Mouse (Mus musculus): ENCODE results near the gene Klk7.

The Klk7 gene

GRCm38 (mm10) chr7:43810994-43811393 is at the start of gene Klk7:
Gene Klk7 (plus strand): TSS chr7:43811294.
- DNase-seq (ENCODE audit: low read depth, low spot score) = no peak

GRCm38 (mm10) chr7:43766484-43766883 is 44.6 kb upstream of the Klk7 start:
- DNase-seq (ENCODE audit: low read depth, low spot score) = no peak

DNA sequence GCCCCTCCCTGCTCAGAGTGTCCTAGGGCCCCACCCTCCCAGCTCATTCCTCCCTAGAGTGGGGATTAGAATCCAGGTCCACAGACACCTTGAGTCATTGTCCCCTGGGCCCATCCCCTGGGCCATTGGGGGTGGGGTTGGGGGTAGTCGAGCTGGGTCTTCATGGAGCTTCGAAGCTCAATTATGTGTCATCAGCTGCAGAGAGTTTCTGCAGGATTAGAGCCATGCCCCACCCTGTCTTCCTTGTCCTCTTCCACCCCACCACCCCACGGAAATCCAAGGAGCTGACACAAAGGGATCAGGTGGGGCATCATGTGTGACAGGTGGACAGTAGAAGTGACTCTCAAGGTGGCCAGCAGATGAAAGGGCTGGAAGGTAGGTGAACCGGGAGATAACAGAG is 42.5 kb upstream of the Klk7 start, which contains the start of gene Klk12:
TSS of gene Klk12 (plus strand) at position 301 of the 400 bp plus-strand sequence.
- no peak for DNase-seq (ENCODE audit: low read depth, low spot score)

GRCm38 (mm10) chr7:43769636-43770035 is 41.5 kb upstream of the Klk7 start:
- no peak for DNase-seq (ENCODE audit: low read depth, low spot score)

- no peak for DNase-seq (ENCODE audit: low read depth, low spot score)
Measured at GRCm38 (mm10) chr7:43770701-43771100, 40.4 kb upstream of the Klk7 start.

GRCm38 (mm10) chr7:43771916-43772315 is 39.2 kb upstream of the Klk7 start:
- DNase-seq (ENCODE audit: low read depth, low spot score) = no peak

DNA sequence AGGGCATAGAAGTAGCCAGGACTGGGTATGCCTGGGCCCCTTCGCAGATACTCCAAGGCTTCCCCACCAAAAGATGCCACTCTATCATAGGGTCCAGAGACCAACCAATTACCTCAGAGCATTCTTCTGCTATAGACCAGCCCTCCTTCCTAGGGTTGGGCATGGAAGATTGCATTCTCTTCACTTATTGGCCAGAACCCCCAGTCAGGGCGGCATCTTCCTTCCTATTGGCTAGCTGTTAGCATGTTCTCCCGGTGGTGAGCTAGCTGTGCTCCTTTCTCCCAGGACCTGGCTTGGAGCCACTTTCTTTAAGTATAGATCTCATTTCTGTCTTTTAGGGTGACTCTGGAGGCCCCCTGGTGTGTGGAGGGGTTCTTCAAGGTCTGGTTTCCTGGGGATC is 38.2 kb upstream of the Klk7 start:
- DNase-seq (ENCODE audit: low read depth, low spot score) = no peak

- no peak for DNase-seq (ENCODE audit: low read depth, low spot score)
Measured at GRCm38 (mm10) chr7:43774364-43774763, 36.7 kb upstream of the Klk7 start, which contains the start of gene Klk11. Gene Klk11 (plus strand): TSS chr7:43774604.

DNA sequence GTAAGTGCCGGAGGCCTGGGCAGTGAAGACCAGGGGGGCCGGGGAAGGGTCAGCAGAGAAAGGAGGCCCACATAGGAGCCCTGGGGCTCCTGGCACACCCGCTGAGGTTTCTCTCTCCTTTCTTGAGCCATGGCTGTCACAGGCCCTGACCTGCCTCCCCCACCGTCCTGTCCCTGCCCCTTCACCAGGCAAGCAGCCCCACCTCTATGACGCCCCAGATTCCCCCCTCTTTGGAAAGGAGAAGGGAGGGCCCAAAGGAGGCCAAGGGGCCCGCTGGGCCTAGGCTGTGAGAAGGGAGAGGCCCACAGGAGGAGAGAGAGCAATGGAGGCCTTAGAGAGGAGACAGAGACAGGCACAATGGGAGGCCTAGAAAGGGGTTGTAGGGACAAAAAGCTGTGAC is 36.3 kb upstream of the Klk7 start:
- no peak for DNase-seq (ENCODE audit: low read depth, low spot score)

GRCm38 (mm10) chr7:43775311-43776057 is 35.6 kb upstream of the Klk7 start:
- DNase-seq (ENCODE audit: low read depth, low spot score) = no peak

DNA sequence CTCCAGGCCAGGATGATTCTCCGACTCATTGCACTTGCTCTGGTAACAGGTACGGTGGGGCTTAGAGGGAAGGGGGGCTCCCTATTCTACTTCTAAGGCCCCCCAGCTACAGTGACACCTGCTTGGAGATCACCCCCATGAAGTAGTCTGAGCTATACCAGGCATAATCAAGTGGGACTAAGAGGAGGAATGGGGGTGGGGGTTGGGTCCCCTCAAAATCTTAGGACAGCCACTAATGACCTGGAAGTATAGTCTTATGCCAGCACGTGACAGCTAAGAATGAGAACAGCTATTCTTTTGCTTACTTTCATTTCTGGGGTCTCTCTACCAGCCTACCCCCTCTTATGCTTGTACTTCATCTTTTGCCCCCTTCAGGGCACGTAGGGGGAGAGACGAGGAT is 34.6 kb upstream of the Klk7 start:
- DNase-seq (ENCODE audit: low read depth, low spot score) = no peak

GRCm38 (mm10) chr7:43777423-43777822 is 33.7 kb upstream of the Klk7 start:
- no peak for DNase-seq (ENCODE audit: low read depth, low spot score)

DNA sequence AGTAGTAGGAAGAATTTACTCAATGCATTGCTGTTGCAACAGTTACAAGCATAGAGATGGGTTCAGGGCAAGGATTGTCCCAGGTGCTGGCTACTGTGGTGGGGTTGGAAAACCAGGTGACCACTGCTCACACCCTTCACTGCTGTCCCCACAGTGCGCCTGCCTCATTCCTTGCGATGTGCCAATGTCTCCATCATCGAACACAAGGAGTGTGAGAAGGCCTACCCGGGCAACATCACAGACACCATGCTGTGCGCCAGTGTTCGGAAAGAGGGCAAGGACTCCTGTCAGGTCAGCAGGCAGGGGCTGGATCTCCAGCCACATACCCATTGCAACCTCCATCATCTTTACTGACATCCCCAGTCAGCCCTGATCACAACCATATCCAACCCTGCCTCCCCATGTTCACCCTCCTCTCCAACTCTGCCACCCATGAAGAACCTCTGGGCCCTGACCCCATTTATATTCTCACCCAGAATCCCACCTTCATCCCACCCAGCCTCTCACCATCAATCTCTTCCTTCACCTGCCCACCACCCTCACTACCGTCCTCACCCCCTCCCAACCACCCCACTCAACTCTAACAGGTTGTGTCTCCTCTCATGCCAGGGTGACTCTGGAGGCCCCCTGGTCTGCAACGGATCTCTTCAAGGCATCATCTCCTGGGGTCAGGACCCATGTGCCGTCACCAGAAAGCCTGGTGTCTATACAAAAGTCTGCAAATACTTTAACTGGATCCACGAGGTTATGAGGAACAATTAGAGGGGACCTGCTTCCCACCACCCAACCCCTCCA is 32.7 kb upstream of the Klk7 start:
- no peak for DNase-seq (ENCODE audit: low read depth, low spot score)

- DNase-seq (ENCODE audit: low read depth, low spot score) = no peak
Measured at GRCm38 (mm10) chr7:43780241-43780640, 30.9 kb upstream of the Klk7 start.

DNA sequence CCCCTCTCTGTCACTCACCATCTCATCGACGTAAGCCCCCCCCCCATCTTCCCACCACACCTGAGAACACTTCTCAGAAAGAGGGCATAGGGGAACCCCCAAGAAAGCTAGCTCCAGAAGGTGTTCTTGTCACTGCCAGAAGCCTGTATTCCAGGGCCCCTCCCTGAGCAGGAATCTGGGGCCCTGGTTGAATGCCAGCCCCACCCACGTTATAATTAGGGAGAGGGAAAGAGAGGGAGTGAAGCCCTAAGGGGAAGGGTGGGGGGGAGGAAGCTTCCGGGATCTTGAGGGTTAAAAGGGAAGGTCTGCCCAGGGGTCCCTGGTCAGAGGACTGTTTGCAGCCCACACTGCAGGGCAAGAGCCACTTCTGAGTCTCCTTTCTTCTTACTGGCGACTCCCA is 30.3 kb upstream of the Klk7 start, which contains the start of gene Klk10:
TSS of gene Klk10 (plus strand) at position 290 of the 400 bp plus-strand sequence.
- DNase-seq (ENCODE audit: low read depth, low spot score) = no peak

DNA sequence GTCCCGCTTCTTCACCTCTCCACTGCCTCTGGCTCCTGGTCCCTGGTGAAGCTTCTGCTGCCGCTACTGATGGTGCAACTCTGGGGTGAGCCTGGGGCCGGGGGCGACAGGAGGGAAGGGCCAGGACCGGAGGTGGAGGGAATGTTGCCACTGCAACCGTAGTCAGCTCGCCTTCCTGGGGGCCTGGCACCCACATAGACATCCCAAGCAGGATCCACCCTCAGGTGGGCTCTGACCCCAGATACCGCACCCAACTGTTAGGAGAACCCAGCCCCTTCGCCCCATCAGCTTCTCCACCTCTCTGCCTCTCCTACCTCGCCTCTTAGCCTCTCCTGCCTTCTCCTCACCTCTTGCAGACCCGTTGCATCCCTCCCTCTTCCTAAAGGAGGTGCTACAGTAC is 29.6 kb upstream of the Klk7 start:
- no peak for DNase-seq (ENCODE audit: low read depth, low spot score)

DNA sequence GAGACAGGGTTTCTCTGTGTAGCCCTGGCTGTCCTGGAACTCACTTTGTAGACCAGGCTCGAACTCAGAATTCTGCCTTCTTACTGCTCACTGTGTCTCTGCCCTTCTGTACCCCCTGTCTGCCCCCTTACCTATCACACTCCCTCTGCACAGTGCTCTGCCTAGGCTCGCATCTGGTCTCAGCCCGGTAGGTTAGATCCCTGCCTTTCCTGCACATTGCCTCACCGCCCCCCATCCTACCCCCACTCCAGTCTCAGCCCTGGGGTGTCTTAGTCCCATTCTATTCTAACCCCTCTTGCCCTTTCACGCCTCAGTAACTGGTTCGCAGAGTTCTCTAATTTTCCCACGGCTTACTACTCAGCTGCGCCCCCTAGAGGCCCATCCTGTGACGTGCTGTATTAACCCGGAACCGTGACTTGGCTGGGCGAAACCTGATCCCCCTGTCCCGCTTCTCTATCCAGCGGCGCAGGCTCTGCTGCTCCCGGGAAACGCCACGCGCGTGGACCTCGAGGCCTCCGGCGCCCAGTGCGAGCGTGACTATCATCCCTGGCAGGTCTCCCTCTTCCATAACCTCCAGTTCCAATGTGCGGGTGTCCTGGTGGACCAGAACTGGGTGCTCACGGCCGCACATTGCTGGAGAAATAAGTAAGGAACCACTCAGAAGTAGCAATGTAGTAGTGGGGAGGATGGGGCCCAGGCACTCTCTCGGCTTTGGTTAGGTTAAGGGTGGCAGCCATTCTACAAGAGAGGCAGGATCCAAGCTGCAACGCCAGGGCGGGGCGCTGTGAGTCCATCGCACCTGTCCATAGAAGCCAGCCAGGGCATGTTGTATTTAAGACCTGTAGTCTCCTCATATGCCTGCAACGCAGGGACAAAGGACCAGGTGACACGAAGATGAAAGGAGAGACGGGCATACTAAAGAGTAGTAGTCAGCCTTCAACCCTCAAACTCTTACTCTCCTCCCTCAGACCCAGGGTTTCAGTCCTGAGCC is 28.5 kb upstream of the Klk7 start:
- DNase-seq (ENCODE audit: low read depth, low spot score) = no peak

- DNase-seq (ENCODE audit: low read depth, low spot score) = no peak
Measured at GRCm38 (mm10) chr7:43785286-43785685, 25.8 kb upstream of the Klk7 start.

- DNase-seq (ENCODE audit: low read depth, low spot score) = no peak
Measured at GRCm38 (mm10) chr7:43788096-43788495, 23.0 kb upstream of the Klk7 start.

DNA sequence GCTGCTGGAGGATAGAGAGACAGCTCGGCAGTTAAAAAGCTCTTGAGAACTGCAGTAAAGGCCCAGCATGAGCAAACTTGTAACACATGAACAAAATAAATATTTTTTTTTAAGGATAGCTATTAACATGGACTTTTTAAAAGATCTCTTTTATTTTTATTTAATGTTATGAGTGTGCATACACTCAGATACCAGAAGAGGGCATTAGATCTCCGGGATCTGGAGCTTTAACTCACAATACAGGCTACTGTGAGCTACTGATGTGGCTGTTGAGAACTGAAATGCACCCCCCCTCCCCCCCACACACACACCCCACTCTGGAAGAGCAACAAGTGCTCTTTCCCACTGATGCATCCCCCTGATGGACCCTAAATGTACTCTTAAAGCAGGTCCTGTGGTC is 21.8 kb upstream of the Klk7 start:
- no peak for DNase-seq (ENCODE audit: low read depth, low spot score)

- no peak for DNase-seq (ENCODE audit: low read depth, low spot score)
Measured at GRCm38 (mm10) chr7:43791591-43791990, 19.5 kb upstream of the Klk7 start, which contains the start of gene Klk9. Gene Klk9 (plus strand): TSS chr7:43791891.

DNA sequence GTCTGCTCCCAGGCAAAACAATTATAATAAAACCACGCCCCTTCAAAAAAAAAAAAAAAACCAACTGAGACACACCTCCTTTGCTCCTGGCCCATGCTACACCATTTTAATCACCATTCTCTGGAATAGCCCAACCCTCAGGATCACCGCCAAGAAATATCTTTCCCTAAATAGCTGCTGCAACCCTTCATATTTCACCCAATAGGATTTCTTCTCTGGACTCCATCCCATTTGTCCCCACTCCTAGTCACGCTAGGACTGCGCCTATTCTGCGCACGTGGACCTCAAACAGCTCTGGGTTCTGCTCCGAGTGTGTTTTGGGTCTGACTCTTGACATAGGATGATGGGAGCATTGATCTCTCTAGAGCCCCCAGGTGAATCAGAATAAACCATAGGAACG is 14.7 kb upstream of the Klk7 start:
- DNase-seq (ENCODE audit: low read depth, low spot score) = no peak

Measured in brain, embryonic 18.5 days (tissue).